Mouse (Mus musculus) retina, embryonic 14.5 days (tissue): Measurements from ENCODE around the gene 1190007I07Rik.
A peak's percentile ranks its signal among the peaks of the same experiment; 100 is the strongest.

Experiments used
- DNase-seq: peaks from one replicate; pipeline ENCODE4 v3.0.0-alpha.2; 2015; ENCODE audit warnings: low spot score

Gene 1190007I07Rik

GRCm38 (mm10) chr10:82622671-82623552 is at the start of gene 1190007I07Rik:
Gene 1190007I07Rik, minus strand, starts transcription at chr10:82623228.
- peak; percentile 92 for DNase-seq

GRCm38 (mm10) chr10:82670205-82670604 is 47.2 kb upstream of the 1190007I07Rik start:
- no peak for DNase-seq

- DNase-seq = peak; percentile 93
Measured at GRCm38 (mm10) chr10:82666436-82667234, 43.6 kb upstream of the 1190007I07Rik start.

GRCm38 (mm10) chr10:82665951-82666350 is 42.9 kb upstream of the 1190007I07Rik start:
- no peak for DNase-seq

- DNase-seq = no peak
Measured at GRCm38 (mm10) chr10:82663289-82663688, 40.3 kb upstream of the 1190007I07Rik start.

- no peak for DNase-seq
Measured at GRCm38 (mm10) chr10:82662267-82662990, 39.4 kb upstream of the 1190007I07Rik start.

GRCm38 (mm10) chr10:82661820-82662219 is 38.8 kb upstream of the 1190007I07Rik start:
- no peak for DNase-seq

GRCm38 (mm10) chr10:82654581-82654980 is 31.6 kb upstream of the 1190007I07Rik start:
- no peak for DNase-seq

GRCm38 (mm10) chr10:82652625-82653024 is 29.6 kb upstream of the 1190007I07Rik start:
- DNase-seq = no peak

- DNase-seq = no peak
Measured at GRCm38 (mm10) chr10:82651221-82651620, 28.2 kb upstream of the 1190007I07Rik start.

GRCm38 (mm10) chr10:82647205-82647811 is 24.3 kb upstream of the 1190007I07Rik start:
- no peak for DNase-seq

- no peak for DNase-seq
Measured at GRCm38 (mm10) chr10:82646083-82646482, 23.1 kb upstream of the 1190007I07Rik start.

- no peak for DNase-seq
Measured at GRCm38 (mm10) chr10:82641481-82641880, 18.5 kb upstream of the 1190007I07Rik start.

- DNase-seq = no peak
Measured at GRCm38 (mm10) chr10:82639032-82639698, 16.1 kb upstream of the 1190007I07Rik start.

GRCm38 (mm10) chr10:82636321-82636720 is 13.3 kb upstream of the 1190007I07Rik start:
- no peak for DNase-seq

GRCm38 (mm10) chr10:82634348-82634747 is 11.3 kb upstream of the 1190007I07Rik start:
- DNase-seq = no peak

- DNase-seq = no peak
Measured at GRCm38 (mm10) chr10:82632496-82633280, 9.7 kb upstream of the 1190007I07Rik start.

GRCm38 (mm10) chr10:82631133-82631532 is 8.1 kb upstream of the 1190007I07Rik start:
- no peak for DNase-seq

GRCm38 (mm10) chr10:82630497-82630896 is 7.5 kb upstream of the 1190007I07Rik start:
- peak; percentile 12 for DNase-seq

GRCm38 (mm10) chr10:82629586-82630255 is 6.7 kb upstream of the 1190007I07Rik start, which contains the start of gene Tdg:
Gene Tdg, plus strand, starts transcription at chr10:82629828.
- DNase-seq = peak; percentile 93
